Mouse (Mus musculus) hindbrain, embryonic 16.5 days (tissue): ENCODE results near the gene Dus1l. TPM values are rescaled to one million over a fixed set of nuclear protein-coding genes. Genes with fewer than 3 reads are reported as not detected.

ENCODE experiments used
- ATAC-seq: fragments of 200-750 bp; cut with Nextera tagmentation; 2 replicates; pipeline ENCODE4 v1.8.0; 2017; ENCODE audit warnings: moderate TSS enrichment, moderate library complexity
- H3K27ac ChIP-seq: fragments of 300-500 bp; sonication (generic); 2 replicates; pipeline ENCODE4 v1.5.1; 2014; ENCODE audit warnings: low read depth, mild to moderate bottlenecking, control low read depth, low read length, moderate library complexity
- H3K27me3 ChIP-seq: fragments of 300-500 bp; sonication (generic); replicated peaks from 2 replicates; pipeline ENCODE4 v1.6.1; 2014; ENCODE audit warnings: low read length; ENCODE audit not compliant: control insufficient read depth, insufficient read depth
- H3K36me3 ChIP-seq: fragments of 300-500 bp; sonication (generic); 2 replicates; pipeline ENCODE4 v1.6.1; 2014; ENCODE audit warnings: mild to moderate bottlenecking, low read length, moderate library complexity, mixed read lengths; ENCODE audit not compliant: control insufficient read depth, insufficient read depth
- H3K4me1 ChIP-seq: fragments of 300-500 bp; sonication (generic); 2 replicates; pipeline ENCODE4 v1.6.1; 2014; ENCODE audit warnings: low read depth, low read length; ENCODE audit not compliant: control insufficient read depth, insufficient read depth
- H3K4me2 ChIP-seq: fragments of 300-500 bp; sonication (generic); 2 replicates; pipeline ENCODE4 v1.6.1; 2014; ENCODE audit warnings: mild to moderate bottlenecking, low read length, control low read depth, moderate library complexity
- H3K4me3 ChIP-seq: fragments of 300-500 bp; sonication (generic); 2 replicates; pipeline ENCODE4 v1.5.1; 2014; ENCODE audit warnings: mild to moderate bottlenecking, low read length, control low read depth, moderate library complexity
- H3K9ac ChIP-seq: fragments of 300-500 bp; sonication (generic); 2 replicates; pipeline ENCODE4 v1.6.1; 2014; ENCODE audit warnings: low read depth, mild to moderate bottlenecking, control low read depth, low read length, moderate library complexity
- H3K9me3 ChIP-seq: fragments of 300-500 bp; sonication (generic); 2 replicates; pipeline ENCODE4 v1.6.1; 2014; ENCODE audit warnings: mild to moderate bottlenecking, low read length, moderate library complexity; ENCODE audit not compliant: control insufficient read depth
- WGBS: fragments of 180-500 bp; shearing (Covaris S2); extraction: QIAGEN DNeasy Blood & Tissue Kit; methylation state at CpG from one replicate; pipeline ENCODE4 v1.1.7; 2014; 5-methylcytosine and 5-hydroxymethylcytosine counted together
- polyA plus RNA-seq: library from polyadenylated mRNA; unstranded; fragments of >200 nt; fragmentation: Nextera tagmentation; extraction: Ambion mirVana; gene quantifications from 2 replicates; pipeline ENCODE4 v1.2.1, GENCODE M21; 2015

The Dus1l gene
- polyA plus RNA-seq, 1 experiment from 2014 or later, result 48.5 TPM

GRCm38 (mm10) chr11:120821076-120821922 lies 25.1 kb upstream of the Dus1l start:
- Histone ChIP-seq H3K4me2 (peak overlapping the region; percentile 95), H3K4me1 (peaks cover 38% of the 10 kb centered on the region), H3K27ac (no peak overlapping the region), H3K36me3 (peaks cover 45% of the 10 kb centered on the region), H3K9me3 (no peaks in the 10 kb centered on the region), H3K9ac (peak overlapping the region; percentile 36), H3K27me3 (no peaks in the 10 kb centered on the region), H3K4me3 (peak overlapping the region; percentile 18)
- ATAC-seq, result no peak
- 76% methylated on average over 14 of the region's 14 CpGs for WGBS

- Histone ChIP-seq H3K27me3 (no peaks in the 10 kb centered on the region), H3K9ac (no peak overlapping the region), H3K4me1 (peaks cover 32% of the 10 kb centered on the region), H3K9me3 (no peaks in the 10 kb centered on the region), H3K4me3 (no peak overlapping the region), H3K36me3 (peaks cover 52% of the 10 kb centered on the region), H3K4me2 (peak overlapping the region; percentile 95), H3K27ac (no peak overlapping the region)
- no peak for ATAC-seq
- 84% methylated on average over 14 of the region's 14 CpGs for WGBS
Observed at GRCm38 (mm10) chr11:120820546-120820945, 24.3 kb upstream of the Dus1l start.

GRCm38 (mm10) chr11:120819556-120819955 lies 23.4 kb upstream of the Dus1l start:
- H3K36me3 ChIP-seq, result peaks cover 62% of the 10 kb centered on the region
- H3K4me3 ChIP-seq, result no peak overlapping the region
- 94% methylated on average over 6 of the region's 6 CpGs for WGBS
- H3K9ac ChIP-seq, result no peak overlapping the region
- H3K9me3 ChIP-seq, result no peaks in the 10 kb centered on the region
- H3K27ac ChIP-seq, result no peak overlapping the region
- peaks cover 25% of the 10 kb centered on the region for H3K4me1 ChIP-seq
- no peaks in the 10 kb centered on the region for H3K27me3 ChIP-seq
- H3K4me2 ChIP-seq, result no peak overlapping the region
- ATAC-seq, result no peak

- peaks cover 75% of the 10 kb centered on the region for H3K36me3 ChIP-seq
- H3K9ac ChIP-seq, result no peak overlapping the region
- peaks cover 25% of the 10 kb centered on the region for H3K4me1 ChIP-seq
- no peak overlapping the region for H3K4me3 ChIP-seq
- H3K27me3 ChIP-seq, result no peaks in the 10 kb centered on the region
- ATAC-seq, result no peak
- no peak overlapping the region for H3K4me2 ChIP-seq
- H3K27ac ChIP-seq, result no peak overlapping the region
- WGBS, result 95% methylated on average over 13 of the region's 13 CpGs
- no peaks in the 10 kb centered on the region for H3K9me3 ChIP-seq
Observed at GRCm38 (mm10) chr11:120818251-120818650, 22.0 kb upstream of the Dus1l start.

- no peak overlapping the region for H3K4me3 ChIP-seq
- no peak overlapping the region for H3K4me2 ChIP-seq
- H3K27me3 ChIP-seq, result no peaks in the 10 kb centered on the region
- WGBS, result 97% methylated on average over 6 of the region's 6 CpGs
- H3K36me3 ChIP-seq, result peaks cover 83% of the 10 kb centered on the region
- H3K9me3 ChIP-seq, result no peaks in the 10 kb centered on the region
- H3K9ac ChIP-seq, result no peak overlapping the region
- peaks cover 19% of the 10 kb centered on the region for H3K4me1 ChIP-seq
- no peak for ATAC-seq
- H3K27ac ChIP-seq, result no peak overlapping the region
Observed at GRCm38 (mm10) chr11:120817358-120817757, 21.2 kb upstream of the Dus1l start.

GRCm38 (mm10) chr11:120812068-120812467 lies 15.9 kb upstream of the Dus1l start:
- H3K4me3 ChIP-seq, result no peak overlapping the region
- no peak overlapping the region for H3K4me2 ChIP-seq
- WGBS, result 95% methylated on average over 16 of the region's 16 CpGs
- no peaks in the 10 kb centered on the region for H3K4me1 ChIP-seq
- H3K27ac ChIP-seq, result no peak overlapping the region
- no peaks in the 10 kb centered on the region for H3K9me3 ChIP-seq
- peaks cover 96% of the 10 kb centered on the region for H3K36me3 ChIP-seq
- no peak for ATAC-seq
- H3K27me3 ChIP-seq, result no peaks in the 10 kb centered on the region
- no peak overlapping the region for H3K9ac ChIP-seq

GRCm38 (mm10) chr11:120808010-120808409 lies 11.8 kb upstream of the Dus1l start:
- ATAC-seq, result no peak
- Histone ChIP-seq H3K36me3 (peaks cover 75% of the 10 kb centered on the region), H3K9ac (no peak overlapping the region), H3K27me3 (no peaks in the 10 kb centered on the region), H3K4me3 (no peak overlapping the region), H3K4me1 (no peaks in the 10 kb centered on the region), H3K27ac (no peak overlapping the region), H3K9me3 (no peaks in the 10 kb centered on the region), H3K4me2 (no peak overlapping the region)
- 95% methylated on average over 12 of the region's 12 CpGs for WGBS

- Histone ChIP-seq H3K36me3 (peaks cover 52% of the 10 kb centered on the region), H3K4me2 (no peak overlapping the region), H3K27ac (no peak overlapping the region), H3K4me1 (no peaks in the 10 kb centered on the region), H3K9ac (no peak overlapping the region), H3K4me3 (no peak overlapping the region), H3K9me3 (no peaks in the 10 kb centered on the region), H3K27me3 (no peaks in the 10 kb centered on the region)
- ATAC-seq, result no peak
- 85% methylated on average over 7 of the region's 7 CpGs for WGBS
Observed at GRCm38 (mm10) chr11:120805375-120806298, 9.4 kb upstream of the Dus1l start.

- 81% methylated on average over 4 of the region's 4 CpGs for WGBS
- no peak for ATAC-seq
- Histone ChIP-seq H3K9ac (no peak overlapping the region), H3K27ac (no peak overlapping the region), H3K36me3 (peaks cover 45% of the 10 kb centered on the region), H3K4me2 (no peak overlapping the region), H3K4me3 (no peak overlapping the region), H3K27me3 (no peaks in the 10 kb centered on the region), H3K9me3 (no peaks in the 10 kb centered on the region), H3K4me1 (no peaks in the 10 kb centered on the region)
Observed at GRCm38 (mm10) chr11:120804769-120805168, 8.6 kb upstream of the Dus1l start.
